Mouse (Mus musculus) CH12.LX (cell line): ENCODE measurements at regions not wholly inside any gene's neighbourhood (a gene's known extent, or its start where the extent isn't known, plus 50 kb on each side); places are given as distances from the start of the nearest gene placed in this dataset.

Experiments used
- BHLHE40 ChIP-seq: IDR thresholded peaks from 2 replicates; pipeline ENCODE4 v1.6.1; 2011; ENCODE audit warnings: mild to moderate bottlenecking, low read depth, low read length, improper control_type of control experiment
- CTCF ChIP-seq, 2 experiments: IDR thresholded peaks in 1 of 2; conservative IDR thresholded peaks in 1 of 2; 2 replicates each; pipeline ENCODE4 v1.5.1; 2011 to 2012; ENCODE audit warnings: low read depth in 2 of 2, low read length in 2 of 2, improper control_type of control experiment in 1 of 2, inconsistent platforms in 1 of 2, mild to moderate bottlenecking in 1 of 2, moderate library complexity in 1 of 2
- EP300 ChIP-seq: IDR thresholded peaks from 2 replicates; pipeline ENCODE4 v1.6.1; 2011; ENCODE audit warnings: low read length, improper control_type of control experiment
- HCFC1 ChIP-seq: IDR thresholded peaks from 2 replicates; pipeline ENCODE4 v1.6.1; 2012; ENCODE audit warnings: low read depth, mild to moderate bottlenecking, inconsistent platforms, low read length, improper control_type of control experiment
- MAZ ChIP-seq: IDR thresholded peaks from 2 replicates; pipeline ENCODE4 v1.6.1; 2012; ENCODE audit warnings: low read depth, mild to moderate bottlenecking, inconsistent platforms, low read length, improper control_type of control experiment, moderate library complexity
- RAD21 ChIP-seq: IDR thresholded peaks from 2 replicates; pipeline ENCODE4 v1.6.1; 2011; ENCODE audit warnings: low read depth, mild to moderate bottlenecking, low read length, improper control_type of control experiment, moderate library complexity
- RCOR1 ChIP-seq: conservative IDR thresholded peaks from 2 replicates; pipeline ENCODE4 v1.6.1; 2012; ENCODE audit warnings: low read depth, mild to moderate bottlenecking, inconsistent platforms, low read length, improper control_type of control experiment
- USF1 ChIP-seq: IDR thresholded peaks from 2 replicates; pipeline ENCODE4 v1.6.1; 2014; ENCODE audit warnings: low read depth, mild to moderate bottlenecking, inconsistent platforms, low read length, improper control_type of control experiment

DNA sequence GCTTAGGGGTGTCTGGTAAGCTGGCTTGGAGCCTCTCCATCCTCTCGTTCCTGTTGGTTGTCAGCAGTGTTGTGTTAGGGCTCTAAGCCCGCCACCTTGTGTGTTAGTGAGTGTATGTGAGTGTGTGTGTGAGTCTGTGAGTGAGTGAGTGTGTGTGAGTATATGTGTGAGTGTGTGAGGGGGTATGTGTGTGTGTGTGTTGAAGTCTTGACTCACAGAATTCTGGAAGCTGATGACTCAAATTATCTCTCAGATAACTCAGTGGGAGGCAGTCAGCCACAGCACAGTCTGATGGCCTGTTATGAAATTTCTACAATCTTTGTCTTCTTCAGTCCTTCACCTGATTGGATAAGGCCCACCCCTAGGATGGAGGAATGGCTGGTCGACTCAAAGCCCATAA, 163.7 kb upstream of the Eef2kmt start:
- TF ChIP-seq RAD21: no peak
- TF ChIP-seq MAZ: no peak
- no peak for TF ChIP-seq CTCF (conservative IDR thresholded peaks at IDR 0.05 in 1 of 2, IDR thresholded peaks at IDR 0.05 in 1 of 2; ENCODE audit: low read depth in 2 of 2, low read length in 2 of 2)
- no peak for TF ChIP-seq EP300
- no peak for TF ChIP-seq USF1
- no peak for TF ChIP-seq RCOR1
- no peak for TF ChIP-seq HCFC1
- no peak for TF ChIP-seq BHLHE40
